Mouse (Mus musculus): ENCODE measurements around the gene Pgls. TPM values are rescaled to one million over a fixed set of nuclear protein-coding genes. Genes with fewer than 3 reads are reported as not detected.

The Pgls gene
- polyA plus RNA-seq, 1 experiment from 2014 or later, result 260 TPM

DNA sequence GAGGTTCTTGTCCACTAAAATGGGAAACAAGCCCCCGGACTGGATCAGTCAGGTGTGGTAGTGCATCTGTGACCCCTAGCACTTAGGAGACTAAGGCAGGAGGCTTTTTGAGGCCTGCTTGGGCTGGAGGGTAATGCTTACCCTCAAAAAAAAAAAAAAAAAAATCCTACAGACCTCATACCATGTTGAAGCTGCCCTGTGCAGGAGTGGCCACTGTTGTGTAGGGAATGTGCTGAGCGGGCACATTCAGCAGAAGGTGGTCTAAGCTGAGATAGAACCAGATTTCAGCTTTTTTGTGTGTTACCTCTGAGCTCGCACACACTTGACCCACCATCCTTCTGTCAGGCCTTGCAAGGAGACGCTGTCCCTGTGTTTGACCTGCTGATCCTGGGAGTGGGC lies 2.3 kb downstream of the Pgls start:
- WGBS, result 92% methylated on average over 4 of the region's 4 CpGs
- Histone ChIP-seq H3K4me1 (peaks cover 42% of the 10 kb centered on the region), H3K27ac (replicated peaks) (no peak overlapping the region), H3K4me3 (0 out of 2 replicates have a peak overlapping the region, but pooled peaks have one; percentile 1), H3K36me3 (replicated peaks) (peaks cover 25% of the 10 kb centered on the region), H3K27me3 (replicated peaks; ENCODE audit: low read depth, poor library complexity, severe bottlenecking) (peaks cover 20% of the 10 kb centered on the region), H3K9me3 (no peaks in the 10 kb centered on the region)
- DNase-seq (ENCODE audit: low spot score), result no peak

GRCm38 (mm10) chr8:71595862-71596261 lies 3.9 kb downstream of the Pgls start:
- Histone ChIP-seq H3K4me3 (peak overlapping the region; percentile 31), H3K4me1 (peaks cover 39% of the 10 kb centered on the region)

DNA sequence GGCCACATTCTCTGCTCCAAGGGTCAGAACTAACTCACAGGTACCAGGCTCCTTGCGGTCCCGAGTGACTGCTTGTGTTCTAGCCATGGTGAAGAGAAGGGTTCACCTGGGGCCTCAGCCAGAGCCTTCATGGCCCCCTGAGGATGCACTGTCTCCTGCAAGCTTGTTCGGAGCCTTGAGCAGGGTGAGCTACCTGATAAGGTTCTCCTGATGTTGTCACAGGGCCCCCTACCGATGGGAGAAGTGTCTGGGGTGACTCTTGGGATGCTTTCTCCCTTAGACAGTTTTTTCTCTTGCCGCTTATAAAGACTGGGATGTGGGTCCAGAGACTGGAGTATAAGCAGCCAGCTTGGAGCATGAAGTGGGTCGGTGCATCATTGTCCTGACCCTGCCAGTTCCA lies 4.4 kb downstream of the Pgls start:
- H3K9me3 ChIP-seq, result no peaks in the 10 kb centered on the region
- peaks cover 25% of the 10 kb centered on the region for H3K36me3 ChIP-seq (replicated peaks)
- 58% methylated on average over 6 of the region's 6 CpGs for WGBS
- no peak overlapping the region for H3K27ac ChIP-seq (replicated peaks)
- 0 out of 2 replicates have a peak overlapping the region, but pooled peaks have one; percentile 31 for H3K4me3 ChIP-seq
- H3K4me1 ChIP-seq, result peaks cover 33% of the 10 kb centered on the region
- no peak for DNase-seq (ENCODE audit: low spot score)
- H3K27me3 ChIP-seq (replicated peaks; ENCODE audit: low read depth, poor library complexity, severe bottlenecking), result peaks cover 25% of the 10 kb centered on the region

More at GRCm38 (mm10) chr8:71595862-71596261, 3.9 kb downstream of the Pgls start:
- Histone ChIP-seq H3K9me3 (no peaks in the 10 kb centered on the region), H3K36me3 (replicated peaks) (peaks cover 25% of the 10 kb centered on the region), H3K27ac (replicated peaks) (peak overlapping the region; percentile 55), H3K27me3 (replicated peaks; ENCODE audit: low read depth, poor library complexity, severe bottlenecking) (peaks cover 22% of the 10 kb centered on the region)
- peak; percentile 92 for DNase-seq (ENCODE audit: low spot score)
- WGBS, result 8% methylated on average over 27 of the region's 27 CpGs

- no peak overlapping the region for H3K27ac ChIP-seq (replicated peaks)
- peaks cover 25% of the 10 kb centered on the region for H3K36me3 ChIP-seq (replicated peaks)
- DNase-seq (ENCODE audit: low spot score), result no peak
- peaks cover 33% of the 10 kb centered on the region for H3K4me1 ChIP-seq
- WGBS, result 87% methylated on average over 4 of the region's 4 CpGs
- H3K27me3 ChIP-seq (replicated peaks; ENCODE audit: low read depth, poor library complexity, severe bottlenecking), result peaks cover 29% of the 10 kb centered on the region
- H3K9me3 ChIP-seq, result no peaks in the 10 kb centered on the region
- H3K4me3 ChIP-seq, result no peak overlapping the region
Measured at GRCm38 (mm10) chr8:71596798-71597197, 4.8 kb downstream of the Pgls start.

DNA sequence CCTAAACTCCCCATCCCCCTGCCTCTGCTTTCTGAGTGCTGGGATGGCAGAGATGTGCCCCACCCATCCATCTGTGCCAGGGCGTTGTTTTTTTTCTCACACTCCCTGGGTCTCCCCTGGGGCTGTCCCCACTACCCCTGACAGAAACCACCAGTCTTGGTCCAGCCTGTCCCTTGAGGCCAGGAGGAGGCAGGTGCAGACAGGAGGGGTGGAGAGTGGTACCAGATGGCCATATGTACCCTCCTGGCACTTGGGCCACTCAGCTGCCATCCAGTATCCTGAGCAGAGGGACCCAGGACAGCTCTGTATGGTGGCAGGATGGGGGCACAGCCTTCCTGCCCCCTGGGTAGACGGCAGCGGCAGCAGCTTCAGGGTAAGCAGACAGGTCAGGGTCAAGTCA lies 5.5 kb downstream of the Pgls start, which contains the start of gene Fam129c:
Fam129c (plus strand) TSS at position 198 of the 400 bp plus-strand sequence.
- 85% methylated on average over 3 of the region's 3 CpGs for WGBS
- DNase-seq (ENCODE audit: low spot score), result no peak
- Histone ChIP-seq H3K4me1 (peaks cover 39% of the 10 kb centered on the region), H3K36me3 (replicated peaks) (peaks cover 25% of the 10 kb centered on the region), H3K4me3 (no peak within 1 kb of the TSS), H3K9me3 (no peaks in the 10 kb centered on the region), H3K27ac (replicated peaks) (no peak within 1 kb of the TSS), H3K27me3 (replicated peaks; ENCODE audit: low read depth, poor library complexity, severe bottlenecking) (peaks cover 35% of the 10 kb centered on the region)

DNA sequence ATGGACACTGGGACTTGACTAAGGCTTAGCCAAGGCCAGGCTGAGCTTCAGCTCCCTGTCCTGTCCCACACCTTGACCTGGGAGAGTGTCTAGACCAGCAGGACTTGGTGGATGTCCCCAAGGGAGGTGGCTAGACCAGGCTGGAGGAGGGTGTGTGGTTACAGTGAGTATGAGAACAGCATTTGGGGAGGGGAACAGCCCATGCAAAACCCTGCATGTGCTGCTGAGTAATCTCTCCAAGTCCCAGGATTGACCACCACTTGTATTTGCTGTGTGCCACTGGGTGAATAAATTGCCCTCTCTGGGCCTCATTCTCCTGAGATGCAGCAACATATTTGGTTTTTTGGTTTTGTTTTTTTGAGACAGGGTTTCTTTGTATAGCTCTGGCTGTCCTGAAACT lies 6.4 kb downstream of the Pgls start:
- H3K27me3 ChIP-seq (replicated peaks; ENCODE audit: low read depth, poor library complexity, severe bottlenecking), result peaks cover 44% of the 10 kb centered on the region
- DNase-seq (ENCODE audit: low spot score), result no peak
- H3K4me3 ChIP-seq, result no peak overlapping the region
- no peaks in the 10 kb centered on the region for H3K9me3 ChIP-seq
- peaks cover 25% of the 10 kb centered on the region for H3K36me3 ChIP-seq (replicated peaks)
- peaks cover 39% of the 10 kb centered on the region for H3K4me1 ChIP-seq
- H3K27ac ChIP-seq (replicated peaks), result no peak overlapping the region

DNA sequence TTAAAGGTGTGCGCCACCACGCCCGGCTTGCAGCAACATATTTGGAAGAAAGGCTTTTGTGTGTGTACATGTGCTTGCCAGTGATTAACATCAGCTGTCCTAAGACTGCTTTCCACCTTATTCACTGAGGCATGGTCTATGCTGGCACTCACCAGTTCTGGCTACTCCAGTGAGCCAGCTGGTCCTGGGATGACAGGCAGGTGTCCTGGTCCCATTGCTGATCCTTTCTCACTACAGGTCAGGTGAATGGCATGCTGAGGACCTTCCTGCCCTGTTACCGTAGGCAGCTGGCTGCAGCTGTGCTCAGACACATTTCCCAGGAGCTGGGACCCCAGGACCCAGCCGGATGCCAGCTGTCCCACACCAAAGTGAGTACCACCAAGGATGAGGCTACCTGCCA lies 6.9 kb downstream of the Pgls start:
- Histone ChIP-seq H3K36me3 (replicated peaks) (peaks cover 20% of the 10 kb centered on the region), H3K4me3 (no peak overlapping the region), H3K27me3 (replicated peaks; ENCODE audit: low read depth, poor library complexity, severe bottlenecking) (peaks cover 49% of the 10 kb centered on the region), H3K27ac (replicated peaks) (no peak overlapping the region), H3K9me3 (no peaks in the 10 kb centered on the region), H3K4me1 (peaks cover 39% of the 10 kb centered on the region)
- no peak for DNase-seq (ENCODE audit: low spot score)
- 91% methylated on average over 5 of the region's 5 CpGs for WGBS

- H3K27ac ChIP-seq (replicated peaks), result peak overlapping the region; percentile 55
- peak; percentile 60 for DNase-seq (ENCODE audit: low spot score)
- H3K9me3 ChIP-seq, result no peaks in the 10 kb centered on the region
- peaks cover 5% of the 10 kb centered on the region; the same call in 1 of the 2 replicates for H3K36me3 ChIP-seq (replicated peaks)
- 3% methylated on average over 65 of the region's 65 CpGs for WGBS
- H3K4me3 ChIP-seq, result peak overlapping the region; percentile 58
- H3K27me3 ChIP-seq (replicated peaks; ENCODE audit: low read depth, poor library complexity, severe bottlenecking), result peaks cover 63% of the 10 kb centered on the region
- peaks cover 24% of the 10 kb centered on the region for H3K4me1 ChIP-seq
Measured at GRCm38 (mm10) chr8:71601939-71602665, 10.1 kb downstream of the Pgls start.

DNA sequence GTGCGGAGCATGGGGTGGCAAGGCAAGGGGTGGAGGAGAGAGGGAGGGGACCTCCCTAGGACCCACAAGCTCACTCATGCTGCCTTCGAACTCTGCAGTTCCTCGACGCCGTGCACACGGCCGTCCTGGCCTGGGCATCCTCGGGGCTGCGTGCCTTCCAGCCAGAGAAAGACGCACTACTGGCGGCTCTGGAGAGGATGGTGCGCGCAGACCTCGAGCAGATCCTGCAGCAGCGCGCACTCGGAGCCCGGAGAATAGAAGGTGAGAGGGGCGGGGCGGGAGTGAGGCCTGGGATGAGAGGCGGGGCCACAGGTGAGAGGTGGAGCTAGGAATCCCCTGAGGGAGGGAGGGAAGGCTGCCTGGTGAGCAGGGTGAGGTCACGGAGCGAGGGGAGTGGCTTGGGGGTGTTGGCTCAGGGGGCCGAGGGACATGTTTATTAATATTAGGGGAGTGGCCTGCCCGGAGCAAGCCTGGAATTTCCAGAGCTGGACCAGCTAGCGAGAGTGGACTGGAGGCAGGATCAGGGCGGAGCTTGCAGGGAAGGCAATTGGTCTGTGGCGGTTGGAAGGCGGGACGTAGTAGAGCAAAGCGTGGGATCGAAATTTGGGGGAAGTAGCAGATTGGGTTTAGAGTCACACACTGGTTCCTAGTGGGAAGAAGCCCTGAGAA lies 10.8 kb downstream of the Pgls start:
- Histone ChIP-seq H3K27ac (replicated peaks) (peak overlapping the region; percentile 55), H3K36me3 (replicated peaks) (peaks cover 5% of the 10 kb centered on the region; the same call in 1 of the 2 replicates), H3K9me3 (no peaks in the 10 kb centered on the region), H3K27me3 (replicated peaks; ENCODE audit: low read depth, poor library complexity, severe bottlenecking) (peaks cover 63% of the 10 kb centered on the region), H3K4me3 (peak overlapping the region; percentile 58), H3K4me1 (peaks cover 24% of the 10 kb centered on the region)
- 1% methylated on average over 32 of the region's 32 CpGs for WGBS
- peak; percentile 90 for DNase-seq (ENCODE audit: low spot score)

GRCm38 (mm10) chr8:71604021-71604420 lies 12.0 kb downstream of the Pgls start:
- H3K36me3 ChIP-seq (replicated peaks), result peaks cover 2% of the 10 kb centered on the region; the same call in 1 of the 2 replicates
- no peak for DNase-seq (ENCODE audit: low spot score)
- 55% methylated on average over 7 of the region's 7 CpGs for WGBS
- H3K4me3 ChIP-seq, result no peak overlapping the region
- no peak overlapping the region for H3K27ac ChIP-seq (replicated peaks)
- peaks cover 61% of the 10 kb centered on the region for H3K27me3 ChIP-seq (replicated peaks; ENCODE audit: low read depth, poor library complexity, severe bottlenecking)
- H3K9me3 ChIP-seq, result no peaks in the 10 kb centered on the region
- H3K4me1 ChIP-seq, result peaks cover 24% of the 10 kb centered on the region

DNA sequence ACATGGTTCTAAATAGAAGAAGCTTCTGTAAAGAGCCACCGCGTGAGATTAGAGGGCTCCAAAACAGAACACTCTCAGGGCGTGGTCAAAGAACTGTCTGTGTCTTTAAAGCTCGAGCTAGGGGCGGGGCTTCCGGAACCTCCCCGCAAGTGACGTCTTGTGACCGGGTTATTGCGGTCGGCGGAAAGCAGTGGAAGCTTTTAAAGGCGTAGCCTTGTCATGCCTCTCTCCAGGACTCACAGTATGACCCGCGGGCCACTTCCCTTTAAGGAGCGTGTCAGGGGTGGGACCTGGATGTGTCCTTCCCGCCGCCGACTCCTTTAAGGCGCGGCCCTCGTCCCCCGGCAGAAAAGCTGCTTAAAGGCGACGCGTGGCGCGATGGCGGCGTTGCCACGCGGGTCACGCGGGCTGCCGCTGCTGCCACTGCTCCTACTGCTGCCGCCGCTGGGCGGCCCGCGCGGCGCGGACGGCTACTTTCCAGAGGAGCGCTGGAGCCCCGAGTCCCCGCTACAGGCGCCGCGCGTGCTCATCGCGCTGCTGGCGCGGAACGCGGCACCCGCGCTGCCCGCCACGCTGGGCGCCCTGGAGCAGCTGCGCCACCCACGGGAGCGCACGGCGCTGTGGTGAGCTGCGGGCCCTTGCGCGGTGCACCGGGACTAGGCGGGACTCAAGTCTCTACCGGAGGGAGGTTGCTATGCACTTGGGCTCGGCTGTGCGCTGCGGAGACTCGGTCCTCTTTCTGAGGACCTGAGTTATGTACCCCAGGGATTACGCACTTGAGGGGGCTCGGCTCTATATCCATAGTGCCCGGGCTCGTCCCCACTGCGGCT lies 19.1 kb downstream of the Pgls start, which contains the start of gene Colgalt1:
Colgalt1 (plus strand) TSS at position 177 of the 830 bp plus-strand sequence.
- no peaks in the 10 kb centered on the region for H3K27me3 ChIP-seq (replicated peaks; ENCODE audit: low read depth, poor library complexity, severe bottlenecking)
- H3K4me1 ChIP-seq, result peaks cover 25% of the 10 kb centered on the region
- H3K36me3 ChIP-seq (replicated peaks), result peaks cover 35% of the 10 kb centered on the region
- WGBS, result under 1% methylated on average over 82 of the region's 82 CpGs
- DNase-seq (ENCODE audit: low spot score), result peak; percentile 98
- H3K27ac ChIP-seq (replicated peaks), result peak within 1 kb of the TSS; percentile 93
- peak within 1 kb of the TSS; percentile 96 for H3K4me3 ChIP-seq
- no peaks in the 10 kb centered on the region for H3K9me3 ChIP-seq

- H3K9me3 ChIP-seq, result no peaks in the 10 kb centered on the region
- 52% methylated on average over 5 of the region's 5 CpGs for WGBS
- no peak for DNase-seq (ENCODE audit: low spot score)
- peak overlapping the region; percentile 96 for H3K4me3 ChIP-seq
- H3K36me3 ChIP-seq (replicated peaks), result peaks cover 46% of the 10 kb centered on the region
- H3K27me3 ChIP-seq (replicated peaks; ENCODE audit: low read depth, poor library complexity, severe bottlenecking), result no peaks in the 10 kb centered on the region
- peaks cover 25% of the 10 kb centered on the region for H3K4me1 ChIP-seq
- H3K27ac ChIP-seq (replicated peaks), result peak overlapping the region; percentile 93; the same call in 1 of the 2 replicates
Measured at GRCm38 (mm10) chr8:71612141-71612540, 20.2 kb downstream of the Pgls start.

Measured in embryonic facial prominence, embryonic 10.5 days (tissue).